Mouse (Mus musculus) midbrain, embryonic 16.5 days (tissue): Measurements from ENCODE around the gene Bmi1. TPM values are rescaled to one million over a fixed set of nuclear protein-coding genes. Genes with fewer than 3 reads are reported as not detected.

Experiments used
- ATAC-seq: fragments of 200-750 bp; cut with Nextera tagmentation; 2 replicates; pipeline ENCODE4 v1.8.0; 2017; ENCODE audit warnings: moderate TSS enrichment
- H3K27ac ChIP-seq: fragments of 300-500 bp; sonication (generic); 2 replicates; pipeline ENCODE4 v1.5.1; 2014; ENCODE audit warnings: mild to moderate bottlenecking, low read length, mixed read lengths
- H3K27me3 ChIP-seq: fragments of 300-500 bp; sonication (generic); 2 replicates; pipeline ENCODE4 v1.6.1; 2014; ENCODE audit warnings: low read depth, low read length, mixed read lengths; ENCODE audit not compliant: control insufficient read depth, insufficient read depth
- H3K36me3 ChIP-seq: fragments of 300-500 bp; sonication (generic); 2 replicates; pipeline ENCODE4 v1.6.1; 2014; ENCODE audit warnings: mild to moderate bottlenecking, low read length, moderate library complexity, mixed read lengths; ENCODE audit not compliant: control insufficient read depth, insufficient read depth
- H3K4me1 ChIP-seq: fragments of 300-500 bp; sonication (generic); 2 replicates; pipeline ENCODE4 v1.6.1; 2014; ENCODE audit warnings: mild to moderate bottlenecking, low read length, mixed read lengths; ENCODE audit not compliant: control insufficient read depth, insufficient read depth
- H3K4me2 ChIP-seq: fragments of 300-500 bp; sonication (generic); 2 replicates; pipeline ENCODE4 v1.6.1; 2014; ENCODE audit warnings: mild to moderate bottlenecking, low read length, mixed read lengths
- H3K4me3 ChIP-seq: fragments of 300-500 bp; sonication (generic); 2 replicates; pipeline ENCODE4 v1.5.1; 2014; ENCODE audit warnings: low read depth, mild to moderate bottlenecking, low read length, moderate library complexity, mixed read lengths
- H3K9ac ChIP-seq: fragments of 300-500 bp; sonication (generic); 2 replicates; pipeline ENCODE4 v1.6.1; 2014; ENCODE audit warnings: low read depth, low read length, mixed read lengths
- H3K9me3 ChIP-seq: fragments of 300-500 bp; sonication (generic); replicated peaks from 2 replicates; pipeline ENCODE4 v1.6.1; 2014; ENCODE audit warnings: mild to moderate bottlenecking, low read length, mixed read lengths; ENCODE audit not compliant: control insufficient read depth, poor library complexity, severe bottlenecking
- WGBS: fragments of 180-500 bp; shearing (Covaris S2); extraction: QIAGEN DNeasy Blood & Tissue Kit; methylation state at CpG from one replicate; pipeline ENCODE4 v1.1.7; 2014; 5-methylcytosine and 5-hydroxymethylcytosine counted together
- polyA plus RNA-seq: library from polyadenylated mRNA; unstranded; fragments of >200 nt; fragmentation: Nextera tagmentation; extraction: Ambion mirVana; gene quantifications from 2 replicates; pipeline ENCODE4 v1.2.1, GENCODE M21; 2015

Bmi1 gene
- polyA plus RNA-seq, 1 experiment from 2014 or later: 19.4 TPM

DNA sequence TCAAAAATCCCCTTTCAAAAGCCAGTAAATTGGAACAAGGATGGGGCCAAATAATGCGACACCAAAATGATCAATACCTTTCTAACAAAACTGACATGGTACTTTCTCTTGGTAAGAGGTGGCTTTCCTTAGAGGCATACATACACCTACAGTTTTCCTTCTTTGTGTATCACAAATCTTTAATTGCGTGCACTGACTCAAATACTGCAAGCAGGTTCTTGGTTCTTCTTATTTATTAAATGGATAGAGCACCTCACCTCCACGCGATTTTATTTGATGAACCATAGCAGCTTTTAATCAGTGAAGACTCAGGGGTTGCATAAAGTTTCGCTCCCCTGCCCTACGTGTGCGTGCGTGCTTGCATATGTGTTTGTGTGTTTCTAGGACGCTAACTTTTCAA, 13.9 kb downstream of the Bmi1 start:
- no peak overlapping the region for H3K9ac ChIP-seq
- H3K4me3 ChIP-seq: no peak overlapping the region; the same call in 1 of the 2 replicates
- H3K4me1 ChIP-seq: peaks cover 20% of the 10 kb centered on the region
- H3K27ac ChIP-seq: no peak overlapping the region
- H3K27me3 ChIP-seq: peaks cover 30% of the 10 kb centered on the region
- H3K9me3 ChIP-seq: no peaks in the 10 kb centered on the region
- no peak overlapping the region for H3K4me2 ChIP-seq
- 0% methylated on average over 9 of the region's 9 CpGs for WGBS
- no peaks in the 10 kb centered on the region for H3K36me3 ChIP-seq
- ATAC-seq: no peak

DNA sequence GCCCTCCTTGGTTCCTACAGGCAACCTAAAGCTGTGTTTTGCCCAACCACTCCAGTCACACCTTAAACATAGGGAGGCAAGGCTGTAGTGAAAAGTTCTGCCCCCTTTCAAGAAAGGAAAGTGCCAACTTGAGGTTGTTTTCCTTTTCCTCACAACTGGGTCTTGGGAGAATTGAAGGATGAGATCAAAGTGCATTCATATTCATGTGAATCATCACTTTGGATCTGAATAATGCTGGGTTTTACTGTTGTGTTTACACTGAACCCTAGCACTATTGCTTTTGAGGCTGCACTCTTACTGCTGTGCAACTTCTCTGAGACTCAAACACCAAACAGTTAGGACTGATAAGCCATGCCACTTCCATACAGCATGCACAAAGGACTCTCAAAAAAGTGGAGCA, 15.2 kb downstream of the Bmi1 start:
- H3K27me3 ChIP-seq: peaks cover 20% of the 10 kb centered on the region
- peaks cover 20% of the 10 kb centered on the region for H3K4me1 ChIP-seq
- no peak overlapping the region for H3K9ac ChIP-seq
- no peaks in the 10 kb centered on the region for H3K9me3 ChIP-seq
- H3K27ac ChIP-seq: no peak overlapping the region
- no peak overlapping the region for H3K4me3 ChIP-seq
- ATAC-seq: no peak
- no peak overlapping the region for H3K4me2 ChIP-seq
- H3K36me3 ChIP-seq: no peaks in the 10 kb centered on the region

DNA sequence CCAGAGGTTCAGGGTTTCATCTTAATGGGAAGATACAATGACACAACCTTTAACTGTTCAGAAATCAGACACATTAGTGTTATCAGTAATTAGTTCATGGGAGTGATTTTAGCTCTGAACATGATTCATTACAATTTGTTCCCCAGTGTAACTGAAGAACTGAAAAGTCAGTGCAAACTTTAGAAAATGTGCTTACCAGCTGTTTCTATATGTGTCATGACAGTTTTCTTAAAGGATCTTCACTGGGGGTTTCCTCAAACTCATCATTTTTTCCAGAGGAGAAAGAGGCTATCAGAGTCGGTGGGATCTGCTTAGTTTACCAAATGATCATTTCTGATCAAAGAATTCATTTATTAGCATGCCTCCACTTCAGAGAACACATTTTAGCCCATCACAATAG, 15.7 kb downstream of the Bmi1 start:
- no peak overlapping the region for H3K9ac ChIP-seq
- H3K27ac ChIP-seq: no peak overlapping the region
- H3K36me3 ChIP-seq: no peaks in the 10 kb centered on the region
- no peak for ATAC-seq
- no peak overlapping the region for H3K4me3 ChIP-seq
- 4% methylated on average over 1 of the region's 1 CpGs for WGBS
- peaks cover 15% of the 10 kb centered on the region for H3K27me3 ChIP-seq
- no peak overlapping the region for H3K4me2 ChIP-seq
- peaks cover 20% of the 10 kb centered on the region for H3K4me1 ChIP-seq
- H3K9me3 ChIP-seq: no peaks in the 10 kb centered on the region

DNA sequence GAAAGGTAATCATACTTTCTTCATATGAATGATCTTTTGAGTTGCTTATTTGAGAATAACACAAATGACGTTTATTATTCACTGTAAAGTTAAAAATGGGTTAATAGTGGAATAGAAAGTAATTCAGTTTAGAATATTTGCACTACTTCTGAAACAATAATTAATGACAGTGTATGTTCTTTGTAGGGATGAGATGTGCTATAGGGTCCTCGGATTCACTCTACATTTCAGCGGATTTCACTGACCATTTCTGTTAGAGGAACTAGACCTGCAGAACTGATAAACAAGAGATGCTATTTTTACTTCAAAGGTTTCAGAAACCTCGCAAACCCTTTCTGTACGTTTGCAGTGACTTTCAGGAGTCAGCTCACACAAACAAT, 16.7 kb downstream of the Bmi1 start:
- no peak for ATAC-seq
- WGBS: under 1% methylated on average over 5 of the region's 5 CpGs

DNA sequence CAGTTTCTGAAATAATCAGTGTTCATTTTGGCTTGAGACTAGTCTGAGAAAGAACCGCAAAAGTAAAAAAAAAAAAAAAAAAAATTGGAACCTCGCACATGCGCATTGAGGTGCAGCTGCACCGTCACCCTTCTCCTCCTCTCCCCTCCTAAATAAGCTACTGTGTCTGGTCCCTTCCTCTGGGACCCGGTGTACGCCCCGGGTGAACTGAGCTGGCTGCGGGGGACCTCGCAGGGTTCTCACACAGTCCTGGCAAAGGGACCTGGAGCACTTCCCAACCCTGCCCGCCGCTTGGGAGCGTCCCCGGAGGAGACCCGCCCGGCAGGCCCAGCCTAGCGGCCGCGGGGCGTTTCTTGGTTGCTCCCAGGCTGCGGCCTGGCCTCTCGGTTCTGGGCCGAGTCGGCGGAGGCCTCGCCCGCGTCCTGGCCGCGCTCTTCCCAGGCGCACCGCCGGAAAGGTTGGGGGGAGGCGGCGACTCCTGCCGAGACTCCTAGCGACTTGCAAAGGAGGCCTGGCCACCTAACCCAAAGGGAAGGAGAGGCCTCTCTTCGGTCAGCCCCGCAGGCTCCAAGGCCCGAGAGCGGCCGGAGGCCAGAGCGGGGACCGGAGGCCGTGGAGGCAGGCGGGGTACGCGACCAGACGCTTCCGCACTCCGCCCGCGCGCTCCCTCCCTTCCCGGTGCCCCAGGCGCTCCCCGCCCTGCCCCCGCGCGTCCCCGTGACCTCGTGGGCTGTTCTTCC, 17.2 kb downstream of the Bmi1 start, which contains the start of gene Spag6:
Gene Spag6, plus strand, starts transcription at position 162 of the 740 bp plus-strand sequence.
- under 1% methylated on average over 51 of the region's 61 CpGs for WGBS

More for the DNA sequence above, 16.7 kb downstream of the Bmi1 start:
- peaks cover 20% of the 10 kb centered on the region for H3K4me1 ChIP-seq
- H3K9me3 ChIP-seq: no peaks in the 10 kb centered on the region
- H3K27ac ChIP-seq: no peak overlapping the region
- peak overlapping the region; percentile 44 for H3K4me3 ChIP-seq
- H3K4me2 ChIP-seq: peak overlapping the region; percentile 56
- H3K27me3 ChIP-seq: peaks cover 14% of the 10 kb centered on the region
- H3K36me3 ChIP-seq: no peaks in the 10 kb centered on the region
- no peak overlapping the region for H3K9ac ChIP-seq

DNA sequence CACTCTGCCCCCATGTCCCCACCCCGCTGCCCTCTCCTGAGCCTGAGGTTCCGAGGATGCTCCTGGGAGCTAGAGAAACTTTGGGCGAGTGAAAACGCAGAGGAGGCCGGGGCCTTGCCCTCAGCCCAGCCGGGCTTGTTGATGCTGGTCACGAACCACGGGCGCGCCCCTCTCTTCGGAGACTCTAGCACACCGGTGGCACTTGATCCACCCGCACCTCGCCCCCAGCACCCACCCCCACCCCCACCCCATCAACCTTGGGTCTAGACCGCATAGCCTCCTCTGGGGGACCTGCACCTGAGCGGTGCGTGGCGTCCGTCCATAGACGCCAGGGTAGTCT, 17.8 kb downstream of the Bmi1 start:
- Histone ChIP-seq H3K4me1 (peaks cover 14% of the 10 kb centered on the region), H3K9me3 (no peaks in the 10 kb centered on the region), H3K36me3 (no peaks in the 10 kb centered on the region), H3K9ac (peak overlapping the region; percentile 53; the same call in 1 of the 2 replicates), H3K4me2 (peak overlapping the region; percentile 56), H3K27me3 (peaks cover 17% of the 10 kb centered on the region), H3K4me3 (peak overlapping the region; percentile 44), H3K27ac (no peak overlapping the region)
- ATAC-seq: peak; percentile 15; the same call in 1 of the 2 replicates
- WGBS: 0% methylated on average over 19 of the region's 20 CpGs

More for the DNA sequence above, 17.2 kb downstream of the Bmi1 start, which contains the start of gene Spag6:
- Histone ChIP-seq H3K4me2 (peak within 1 kb of the TSS; percentile 56), H3K27me3 (peaks cover 14% of the 10 kb centered on the region), H3K9ac (peak within 1 kb of the TSS; percentile 53), H3K4me1 (peaks cover 17% of the 10 kb centered on the region), H3K27ac (0 out of 2 replicates have a peak within 1 kb of the TSS, but pooled peaks have one; percentile 47), H3K4me3 (peak within 1 kb of the TSS; percentile 44), H3K9me3 (no peaks in the 10 kb centered on the region), H3K36me3 (no peaks in the 10 kb centered on the region)
- peak; percentile 75 for ATAC-seq

DNA sequence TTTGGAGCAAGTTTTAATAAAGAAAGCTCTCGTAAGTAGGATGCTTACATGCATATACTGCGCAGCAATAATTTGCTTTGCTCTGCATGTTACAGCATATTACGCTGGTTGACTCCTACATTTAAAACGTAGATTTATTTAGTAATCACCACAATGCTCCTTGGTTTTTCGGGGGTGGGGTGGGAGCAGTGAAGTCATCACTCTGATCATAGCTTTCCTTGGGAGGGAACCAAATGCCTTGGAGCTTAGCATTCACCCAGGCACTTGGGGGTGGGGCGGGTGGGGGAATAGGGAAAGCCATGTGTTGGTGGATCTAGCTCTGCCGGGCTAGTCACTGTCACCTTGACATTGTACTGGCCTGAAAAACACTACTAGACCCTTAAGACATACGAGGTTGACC, 18.3 kb downstream of the Bmi1 start:
- Histone ChIP-seq H3K4me2 (no peak overlapping the region), H3K36me3 (no peaks in the 10 kb centered on the region), H3K9ac (no peak overlapping the region), H3K4me3 (no peak overlapping the region), H3K27me3 (peaks cover 19% of the 10 kb centered on the region), H3K9me3 (no peaks in the 10 kb centered on the region), H3K4me1 (peaks cover 9% of the 10 kb centered on the region), H3K27ac (no peak overlapping the region)
- WGBS: 2% methylated on average over 8 of the region's 8 CpGs
- ATAC-seq: no peak

DNA sequence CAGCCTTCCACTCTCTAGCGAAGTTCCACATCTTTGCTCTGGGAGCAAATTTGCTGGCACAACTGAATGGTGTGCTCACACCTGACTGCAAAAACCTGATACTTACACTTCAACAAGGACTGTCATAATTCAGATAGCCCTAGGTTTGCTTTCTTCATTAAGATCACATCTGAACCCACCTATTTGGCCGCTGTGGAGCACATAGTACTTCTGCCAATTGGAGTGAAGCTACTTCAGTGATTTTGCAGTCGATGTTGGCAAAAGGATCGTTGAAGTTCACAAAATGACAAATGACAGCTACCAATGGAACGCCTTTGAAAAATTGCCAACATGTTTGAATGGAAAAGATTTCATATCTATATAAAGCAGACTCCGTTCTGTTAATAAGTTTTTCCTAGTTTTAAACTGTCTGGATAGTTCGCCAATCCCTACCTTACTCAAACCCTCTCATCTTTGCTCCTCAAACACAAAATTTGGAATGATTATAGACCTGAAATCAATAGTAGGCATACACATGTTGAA, 18.9 kb downstream of the Bmi1 start:
- Histone ChIP-seq H3K4me2 (no peak overlapping the region), H3K4me3 (no peak overlapping the region), H3K4me1 (peaks cover 5% of the 10 kb centered on the region; the same call in 1 of the 2 replicates), H3K9ac (no peak overlapping the region), H3K9me3 (no peaks in the 10 kb centered on the region), H3K27me3 (peaks cover 21% of the 10 kb centered on the region), H3K27ac (no peak overlapping the region), H3K36me3 (no peaks in the 10 kb centered on the region)
- WGBS: 4% methylated on average over 7 of the region's 7 CpGs
- ATAC-seq: no peak

DNA sequence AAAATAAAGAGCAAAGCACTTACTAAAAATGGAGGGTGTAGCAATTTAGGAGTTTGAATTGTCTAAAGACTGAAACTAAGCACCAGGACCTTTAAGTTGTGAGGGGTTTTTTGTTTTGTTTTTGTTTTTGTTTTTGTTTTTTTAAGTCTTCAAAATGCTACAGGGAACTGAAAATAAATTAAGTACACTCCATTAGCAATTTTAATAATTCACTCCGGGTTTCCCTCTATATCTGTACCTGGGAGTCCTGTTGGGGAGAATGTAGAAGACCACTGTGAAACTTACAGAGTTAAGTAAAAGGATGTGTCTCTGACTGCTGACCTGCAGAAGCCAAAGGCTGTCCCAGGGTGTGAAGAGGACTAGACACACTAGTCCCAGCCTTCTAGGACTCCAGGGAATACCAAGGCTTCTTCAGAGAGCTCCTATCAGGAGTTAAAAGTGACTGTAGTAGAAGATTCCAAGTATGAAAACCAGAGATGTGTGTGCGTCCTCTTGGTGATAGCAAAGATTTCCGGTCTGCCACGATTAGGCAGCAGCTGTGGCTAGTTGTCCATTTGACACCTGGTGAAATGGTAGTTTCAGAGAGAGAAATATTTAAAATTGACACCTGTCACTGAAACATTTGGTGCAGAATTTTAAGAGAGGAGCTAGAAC, 20.9 kb downstream of the Bmi1 start:
- Histone ChIP-seq H3K4me3 (no peak overlapping the region), H3K27ac (no peak overlapping the region), H3K36me3 (no peaks in the 10 kb centered on the region), H3K4me1 (peaks cover 5% of the 10 kb centered on the region; the same call in 1 of the 2 replicates), H3K9me3 (no peaks in the 10 kb centered on the region), H3K4me2 (no peak overlapping the region), H3K27me3 (peaks cover 23% of the 10 kb centered on the region), H3K9ac (no peak overlapping the region)
- 8% methylated on average over 4 of the region's 4 CpGs for WGBS
- no peak for ATAC-seq
